Mouse (Mus musculus) right cerebral cortex, adult 2 months (tissue): ENCODE results near the gene Uroc1.

Experiments
- DNase-seq, 2 experiments: peaks; one replicate each; pipeline ENCODE4 v3.0.0; 2021 to 2022; ENCODE audit warnings: low spot score in 2 of 2

Gene Uroc1

GRCm38 (mm10) chr6:90350011-90350410, 16.9 kb downstream of the Uroc1 start:
- no peak for DNase-seq

DNA sequence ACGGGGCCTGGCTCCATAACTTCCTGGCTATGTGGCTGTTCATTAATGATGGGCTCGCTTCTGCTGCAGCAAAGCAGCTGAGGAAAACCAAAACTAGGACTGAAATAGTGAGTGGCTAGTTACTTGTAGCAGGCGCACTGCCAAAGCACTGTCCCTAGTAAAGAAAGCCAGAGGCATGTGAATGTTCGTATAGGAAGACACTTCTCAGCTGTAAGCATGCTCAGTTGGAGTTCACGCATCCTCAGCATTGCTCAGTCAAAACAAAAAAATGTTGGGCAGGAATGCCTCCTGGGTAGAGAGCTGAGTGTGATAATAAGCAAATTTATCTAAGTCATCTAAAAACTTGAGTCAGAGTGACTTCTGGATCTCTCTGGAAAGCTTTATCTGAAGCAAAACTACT, 25.1 kb downstream of the Uroc1 start:
- no peak for DNase-seq

GRCm38 (mm10) chr6:90359445-90359844, 26.4 kb downstream of the Uroc1 start:
- DNase-seq: no peak

- DNase-seq: peak in 1 of 2 experiments; percentile 21
These were observed 27.1 kb downstream of the Uroc1 start for GRCm38 (mm10) chr6:90360024-90360781.

DNA sequence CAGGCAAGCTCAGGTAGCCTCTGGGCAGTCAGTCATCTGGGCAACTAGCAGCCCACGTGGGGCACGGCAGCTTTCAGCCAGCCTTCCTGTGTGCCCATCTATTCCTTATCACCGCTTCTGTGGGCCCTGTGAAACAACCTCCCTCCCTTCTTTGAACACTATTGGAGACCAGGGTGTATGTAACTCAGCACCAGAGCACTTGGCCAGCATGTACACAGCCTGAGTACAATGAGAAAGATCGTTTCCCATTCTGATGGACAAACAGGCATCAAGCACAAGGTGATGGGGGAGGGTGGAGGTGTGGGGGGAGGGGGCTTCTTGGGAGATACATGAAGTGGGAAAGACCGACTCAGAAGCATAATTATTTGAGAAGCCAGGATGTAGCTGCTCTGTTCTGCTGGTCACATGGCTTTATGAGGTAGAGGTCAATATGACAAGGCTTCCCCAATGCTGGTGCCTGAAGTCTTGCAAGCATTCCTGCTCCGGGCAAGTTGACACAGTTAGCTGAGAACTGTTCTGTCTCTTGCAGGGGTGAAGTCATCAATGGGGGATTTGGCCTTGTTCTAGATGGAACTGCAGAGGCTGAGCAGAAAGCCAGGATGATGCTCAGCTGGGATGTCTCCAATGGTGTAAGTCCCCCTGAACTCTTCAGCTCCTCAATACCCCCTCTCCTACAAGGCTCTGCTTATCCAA, 28.0 kb downstream of the Uroc1 start:
- DNase-seq: no peak

- no peak for DNase-seq
These were observed 30.2 kb downstream of the Uroc1 start for GRCm38 (mm10) chr6:90363301-90363700.

- peak; percentile 99 to 100 for DNase-seq
These were observed 36.1 kb downstream of the Uroc1 start, which contains the start of gene Zxdc for GRCm38 (mm10) chr6:90368976-90369724. TSS of gene Zxdc (plus strand) at chr6:90369492.

DNA sequence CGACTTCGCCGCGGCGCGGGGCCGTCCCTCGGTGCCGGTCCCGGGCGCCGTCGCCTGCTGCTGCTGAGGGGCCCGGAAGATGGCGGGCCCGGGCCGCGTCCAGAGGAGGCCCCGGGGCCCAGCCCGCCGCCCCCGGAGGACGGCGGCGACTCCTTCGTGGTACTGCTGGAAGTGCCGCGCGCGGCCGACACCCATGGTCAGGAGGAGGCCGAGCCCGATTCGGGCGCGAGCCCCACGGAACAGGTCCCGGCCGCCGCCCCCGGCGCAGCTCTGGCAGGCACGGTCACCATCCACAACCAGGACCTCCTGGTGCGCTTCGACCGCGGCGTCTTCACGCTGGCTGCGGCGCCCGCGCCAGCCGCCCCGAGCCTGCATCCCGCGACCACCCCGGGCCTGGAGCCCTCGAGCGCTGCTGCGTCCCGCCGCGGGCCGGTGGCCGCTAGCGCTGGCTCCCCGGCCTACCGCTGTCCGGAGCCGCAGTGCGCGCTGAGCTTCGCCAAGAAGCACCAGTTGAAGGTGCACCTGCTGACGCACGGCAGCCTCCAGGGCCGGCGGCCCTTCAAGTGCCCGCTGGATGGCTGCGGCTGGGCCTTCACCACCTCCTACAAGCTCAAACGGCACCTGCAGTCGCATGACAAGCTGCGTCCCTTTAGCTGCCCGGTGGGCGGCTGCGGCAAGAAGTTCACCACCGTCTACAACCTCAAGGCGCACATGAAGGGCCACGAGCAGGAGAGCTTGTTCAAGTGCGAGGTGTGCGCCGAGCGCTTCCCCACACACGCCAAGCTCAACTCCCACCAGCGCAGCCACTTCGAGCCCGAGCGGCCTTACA, 36.9 kb downstream of the Uroc1 start:
- peak; percentile 26 to 47 for DNase-seq

DNA sequence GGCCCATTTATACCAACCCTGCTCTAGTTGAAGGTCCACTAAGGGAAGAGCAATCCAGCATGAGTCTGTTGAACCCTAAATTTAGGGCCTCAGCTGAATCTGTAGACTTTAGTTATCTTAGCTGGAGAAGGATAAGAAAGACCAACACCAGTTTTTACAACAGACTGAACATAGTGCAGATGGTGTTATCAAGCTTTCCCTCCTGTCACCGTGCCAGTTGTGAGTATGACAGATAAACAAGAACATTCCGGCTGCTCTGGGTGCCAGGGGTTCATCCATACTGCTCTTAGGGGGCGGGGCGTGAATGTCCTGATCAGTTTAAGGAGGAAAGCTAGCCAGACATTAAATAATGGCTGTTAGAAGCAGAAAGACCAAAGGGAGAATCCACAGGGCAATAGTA, 41.6 kb downstream of the Uroc1 start:
- no peak for DNase-seq

DNA sequence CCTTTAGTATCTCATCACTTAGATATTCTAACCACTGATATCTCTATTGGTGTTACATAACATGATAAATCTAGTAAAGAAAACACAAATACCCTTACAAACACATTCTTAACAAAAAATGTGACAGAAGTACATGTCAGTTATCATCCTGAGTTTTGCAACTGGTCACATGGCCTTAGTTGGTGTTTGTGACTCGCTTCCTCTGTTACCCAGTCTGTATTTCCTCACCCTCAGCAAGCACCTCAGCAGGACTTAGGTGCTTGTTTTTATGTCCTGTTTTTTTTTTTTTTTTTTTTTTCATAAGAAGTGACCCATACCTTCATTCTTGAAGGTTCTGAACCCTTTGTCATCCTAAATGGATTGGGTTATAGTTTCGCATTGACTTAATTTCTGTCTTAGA, 44.6 kb downstream of the Uroc1 start:
- DNase-seq: no peak

DNA sequence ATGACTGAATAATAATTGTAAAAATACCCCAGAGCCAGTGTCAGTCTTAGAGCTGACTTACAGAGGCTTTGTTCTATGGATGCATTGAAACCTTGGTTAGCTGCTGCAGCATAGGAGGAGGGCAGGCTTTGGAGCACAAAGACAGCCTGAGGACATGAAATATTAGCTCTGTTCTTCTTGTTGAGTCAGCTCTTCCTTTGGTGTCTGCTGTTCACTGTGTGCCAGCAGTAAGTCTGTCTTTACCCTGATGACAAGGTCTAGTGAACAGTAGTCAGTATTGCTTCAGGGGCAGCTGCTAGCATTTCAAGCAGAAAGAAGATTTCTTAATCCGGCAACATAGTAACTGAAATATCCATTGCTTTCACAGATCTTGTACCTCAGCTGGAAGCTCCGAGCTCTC, 48.4 kb downstream of the Uroc1 start:
- DNase-seq: no peak

GRCm38 (mm10) chr6:90390629-90391028, 57.5 kb downstream of the Uroc1 start:
- no peak for DNase-seq

DNA sequence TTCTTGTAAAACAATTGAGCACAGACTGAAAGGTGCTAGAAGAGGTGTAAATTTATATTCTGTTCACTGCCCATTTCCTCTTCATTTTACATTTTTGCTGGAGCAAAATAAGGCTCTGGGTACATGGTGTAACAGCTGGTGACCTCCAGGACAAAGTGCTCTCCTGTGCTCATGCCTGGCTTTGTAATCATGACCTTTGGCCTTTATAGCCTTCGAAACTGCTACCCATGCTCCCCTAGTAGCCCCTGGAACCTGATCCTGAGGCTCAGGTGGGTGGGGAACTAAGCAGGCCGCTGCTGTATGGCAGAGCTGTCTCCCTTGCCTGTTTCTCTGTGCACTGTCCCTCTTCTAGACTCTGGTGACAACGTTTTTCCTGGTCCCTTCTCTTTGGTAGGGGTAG, 60.9 kb downstream of the Uroc1 start:
- DNase-seq: no peak

DNA sequence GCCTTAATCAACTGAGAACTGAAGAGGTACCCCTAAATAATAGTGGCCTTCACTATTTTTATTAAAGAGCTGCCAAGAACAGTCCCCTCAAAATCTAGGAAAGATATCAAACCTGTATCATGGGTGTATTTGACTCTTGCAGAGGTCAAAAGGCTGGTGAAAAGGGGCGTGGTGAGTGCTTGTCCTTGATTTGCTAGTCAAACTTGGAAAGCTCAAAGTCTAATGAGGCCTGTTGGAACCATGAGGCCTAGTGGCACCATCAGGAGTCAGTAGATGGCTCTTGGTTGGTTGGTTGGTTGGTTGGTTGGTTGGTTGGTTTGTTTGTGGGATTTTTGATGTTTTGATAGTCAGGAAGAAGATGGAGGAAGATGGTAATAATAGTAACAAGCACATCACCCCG, 62.7 kb downstream of the Uroc1 start:
- no peak for DNase-seq

DNA sequence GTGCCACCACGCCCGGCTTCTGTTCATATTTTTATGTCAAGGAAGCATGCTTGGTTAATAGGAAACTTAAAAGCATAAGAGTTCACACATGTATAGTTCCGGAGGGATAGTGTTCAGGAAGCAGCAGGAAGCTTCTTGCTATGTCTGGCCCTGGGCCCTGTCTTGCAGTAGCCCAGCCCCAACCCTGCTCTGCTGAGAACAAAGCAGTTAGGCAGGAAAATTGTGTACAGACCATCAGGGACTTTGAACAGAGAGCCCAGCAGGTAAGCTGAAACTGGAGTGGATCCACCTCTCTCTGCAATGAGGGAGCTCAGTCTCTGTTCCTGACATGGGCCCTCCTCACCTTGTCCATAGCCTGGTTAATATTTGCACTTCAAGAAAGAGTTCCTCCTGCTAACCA, 64.2 kb downstream of the Uroc1 start:
- DNase-seq: no peak

GRCm38 (mm10) chr6:90408632-90409031, 75.5 kb downstream of the Uroc1 start:
- DNase-seq: no peak

GRCm38 (mm10) chr6:90410972-90411371, 77.9 kb downstream of the Uroc1 start:
- DNase-seq: no peak

DNA sequence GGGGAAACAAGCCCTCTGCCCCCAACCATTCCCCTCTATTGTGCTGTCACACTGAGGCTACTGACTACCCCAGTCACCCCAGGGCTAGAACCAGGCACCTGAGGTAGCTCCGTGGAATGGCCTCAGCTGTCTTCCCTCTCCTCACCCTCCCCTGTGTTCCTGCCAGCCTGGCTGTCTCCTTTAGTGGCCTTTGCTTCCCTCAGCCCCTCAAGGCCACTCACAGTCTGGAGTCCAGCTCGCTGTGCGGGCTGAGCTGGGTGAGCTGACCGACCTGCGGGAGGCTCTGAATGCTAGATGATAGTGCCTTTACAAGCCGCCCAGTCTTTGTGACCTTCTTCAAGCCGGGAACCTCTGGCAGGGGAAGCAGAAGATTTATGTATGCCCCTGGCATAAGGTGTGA, 78.8 kb downstream of the Uroc1 start:
- no peak for DNase-seq
